Mouse (Mus musculus) brown adipose tissue, adult 24 weeks (tissue): ENCODE data around the gene Ficd. TPM values are rescaled to one million over a fixed set of nuclear protein-coding genes. Genes with fewer than 3 reads are reported as not detected.

Experiments used
- H3K27ac ChIP-seq: fragments of 200-500 bp; replicated peaks from 2 replicates; pipeline ENCODE4 v1.5.1; 2012; ENCODE audit warnings: low read depth, mild to moderate bottlenecking, low read length
- H3K4me1 ChIP-seq: fragments of 200-500 bp; 2 replicates; pipeline ENCODE4 v1.6.1; 2012; ENCODE audit warnings: low read length, mixed read lengths; ENCODE audit not compliant: control insufficient read depth, insufficient read depth, insufficient read length
- H3K4me3 ChIP-seq: fragments of 200-500 bp; 2 replicates; pipeline ENCODE4 v1.5.1; 2012; ENCODE audit warnings: low read depth, mild to moderate bottlenecking, low read length, moderate library complexity; ENCODE audit not compliant: insufficient read depth
- polyA plus RNA-seq: library from polyadenylated mRNA; stranded (reverse); fragments of >200 nt; gene quantifications from 2 replicates; pipeline ENCODE4 v1.2.4, GENCODE M21; 2012; ENCODE audit not compliant: missing spikeins, insufficient read depth, insufficient read length

The Ficd gene
- polyA plus RNA-seq, 1 experiment = 4.2 TPM

- Histone ChIP-seq H3K4me3 (no peak overlapping the region), H3K4me1 (no peaks in the 10 kb centered on the region), H3K27ac (no peak overlapping the region)
Measured at GRCm38 (mm10) chr5:113723567-113724237, 11.9 kb upstream of the Ficd start.

GRCm38 (mm10) chr5:113724446-113724845, 11.2 kb upstream of the Ficd start, which contains the start of gene 1700069L16Rik:
Gene 1700069L16Rik (minus strand): TSS chr5:113724772.
- H3K4me3 ChIP-seq = no peak within 1 kb of the TSS
- no peaks in the 10 kb centered on the region for H3K4me1 ChIP-seq
- no peak within 1 kb of the TSS for H3K27ac ChIP-seq

- no peak overlapping the region for H3K4me3 ChIP-seq
- no peak overlapping the region for H3K27ac ChIP-seq
- no peaks in the 10 kb centered on the region for H3K4me1 ChIP-seq
Measured at GRCm38 (mm10) chr5:113725417-113725816, 10.2 kb upstream of the Ficd start.

- Histone ChIP-seq H3K4me1 (no peaks in the 10 kb centered on the region), H3K27ac (no peak overlapping the region), H3K4me3 (no peak overlapping the region)
Measured at GRCm38 (mm10) chr5:113726618-113727017, 9.0 kb upstream of the Ficd start.

- Histone ChIP-seq H3K4me1 (no peaks in the 10 kb centered on the region), H3K4me3 (no peak overlapping the region), H3K27ac (no peak overlapping the region)
Measured at GRCm38 (mm10) chr5:113727238-113727637, 8.4 kb upstream of the Ficd start.

GRCm38 (mm10) chr5:113728011-113728410, 7.6 kb upstream of the Ficd start:
- H3K4me3 ChIP-seq = no peak overlapping the region
- H3K27ac ChIP-seq = no peak overlapping the region
- H3K4me1 ChIP-seq = no peaks in the 10 kb centered on the region

GRCm38 (mm10) chr5:113728691-113729090, 6.9 kb upstream of the Ficd start:
- no peak overlapping the region for H3K4me3 ChIP-seq
- no peaks in the 10 kb centered on the region for H3K4me1 ChIP-seq
- no peak overlapping the region for H3K27ac ChIP-seq

GRCm38 (mm10) chr5:113730641-113731121, 4.9 kb upstream of the Ficd start:
- Histone ChIP-seq H3K4me1 (no peaks in the 10 kb centered on the region), H3K4me3 (no peak overlapping the region), H3K27ac (no peak overlapping the region)

- H3K4me1 ChIP-seq = 0 out of 2 replicates have a peak, but pooled peaks cover under 1% of the 10 kb centered on the region
- H3K4me3 ChIP-seq = no peak overlapping the region
Measured at GRCm38 (mm10) chr5:113731174-113731573, 4.4 kb upstream of the Ficd start.

GRCm38 (mm10) chr5:113732182-113732581, 3.4 kb upstream of the Ficd start:
- no peak overlapping the region for H3K4me3 ChIP-seq
- no peak overlapping the region for H3K27ac ChIP-seq
- H3K4me1 ChIP-seq = peaks cover 6% of the 10 kb centered on the region; the same call in 1 of the 2 replicates

More at GRCm38 (mm10) chr5:113731174-113731573, 4.4 kb upstream of the Ficd start:
- H3K27ac ChIP-seq = no peak overlapping the region

GRCm38 (mm10) chr5:113734376-113734775, 1.2 kb upstream of the Ficd start:
- Histone ChIP-seq H3K4me1 (peaks cover 6% of the 10 kb centered on the region; the same call in 1 of the 2 replicates), H3K27ac (no peak overlapping the region), H3K4me3 (no peak overlapping the region)

- peaks cover 6% of the 10 kb centered on the region; the same call in 1 of the 2 replicates for H3K4me1 ChIP-seq
Measured at GRCm38 (mm10) chr5:113735023-113735344, 619 bp upstream of the Ficd start.

GRCm38 (mm10) chr5:113736113-113736502, 505 bp downstream of the Ficd start:
- Histone ChIP-seq H3K4me3 (peak overlapping the region; percentile 86), H3K27ac (peak overlapping the region; percentile 78; the same call in 1 of the 2 replicates), H3K4me1 (peaks cover 6% of the 10 kb centered on the region; the same call in 1 of the 2 replicates)

More at GRCm38 (mm10) chr5:113735023-113735344, 619 bp upstream of the Ficd start:
- Histone ChIP-seq H3K4me3 (peak overlapping the region; percentile 64), H3K27ac (peak overlapping the region; percentile 70; the same call in 1 of the 2 replicates)

GRCm38 (mm10) chr5:113736522-113737164, 1.0 kb downstream of the Ficd start:
- Histone ChIP-seq H3K27ac (no peak overlapping the region), H3K4me3 (peak overlapping the region; percentile 86), H3K4me1 (peaks cover 6% of the 10 kb centered on the region; the same call in 1 of the 2 replicates)

- Histone ChIP-seq H3K4me3 (no peak overlapping the region), H3K27ac (no peak overlapping the region), H3K4me1 (peaks cover 6% of the 10 kb centered on the region; the same call in 1 of the 2 replicates)
Measured at GRCm38 (mm10) chr5:113737607-113738237, 2.1 kb downstream of the Ficd start.
